Mouse (Mus musculus) ES-Bruce4 (cell line): ENCODE data around the gene Fam180a.

Experiments
- CTCF ChIP-seq: IDR thresholded peaks from one replicate; pipeline ENCODE4 v1.8.1; 2011; ENCODE audit warnings: low read depth, low read length
- EP300 ChIP-seq: IDR thresholded peaks from 2 replicates; pipeline ENCODE4 v1.6.1; 2011; ENCODE audit warnings: low read depth, low read length; ENCODE audit not compliant: insufficient read depth

- TF ChIP-seq CTCF (no peak), EP300 (no peak)
These were observed 28.9 kb downstream of the Fam180a start for GRCm38 (mm10) chr6:35297001-35297400.
